27 mouse cellular contexts compared by ENCODE assay signal in the genomic region with DNA sequence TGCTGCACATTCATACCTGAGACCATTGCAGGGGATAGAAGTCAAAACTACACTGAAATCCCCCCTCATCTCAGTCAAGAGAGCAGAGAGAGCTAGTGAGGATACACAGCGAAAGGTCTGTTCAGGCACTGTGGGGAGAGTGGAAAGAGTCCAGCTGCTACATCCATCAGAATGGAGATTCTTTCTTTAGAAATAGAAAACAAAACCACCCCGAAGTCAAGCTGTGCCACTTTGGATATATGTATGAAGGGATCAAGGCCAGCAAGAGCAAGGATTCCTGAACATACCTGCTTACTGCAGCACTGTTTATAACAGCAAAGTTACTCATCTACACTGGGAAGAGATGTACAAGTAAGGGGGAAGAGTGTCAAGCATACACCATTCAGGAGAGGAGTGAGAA. TPM values are rescaled to one million over a fixed set of nuclear protein-coding genes. Genes with fewer than 3 reads are reported as not detected.
"Had no signal": no experiment of that assay in that cellular context is flagged by ENCODE, and none has a peak within 500 bp of the region (broad histone marks: within the 10 kb centered on the region; RNA-seq: fewer than 3 reads in every experiment).

No protein-coding gene starts in this region.

- H3K9me3 ChIP-seq: heart, embryonic 10.5 days; heart, embryonic 13.5 days; heart, embryonic 15.5 days; intestine, embryonic 15.5 days; liver, embryonic 13.5 days; liver, embryonic 15.5 days had no signal

- H3K4me3 ChIP-seq: gastrocnemius, adult 2 months; heart, embryonic 10.5 days; heart, embryonic 13.5 days; heart, embryonic 15.5 days; intestine, embryonic 15.5 days; layer of hippocampus, adult 2 months; left cerebral cortex, adult 2 months; liver, embryonic 13.5 days; liver, embryonic 15.5 days had no signal

- H3K9ac ChIP-seq: heart, embryonic 13.5 days; heart, embryonic 15.5 days; hindbrain, embryonic 14.5 days; intestine, embryonic 15.5 days; liver, embryonic 13.5 days; liver, embryonic 15.5 days had no signal

- H3K27ac ChIP-seq: gastrocnemius, adult 2 months; heart, embryonic 10.5 days; heart, embryonic 13.5 days; heart, embryonic 15.5 days; hindbrain, embryonic 14.5 days; intestine, embryonic 15.5 days; layer of hippocampus, adult 2 months; left cerebral cortex, adult 2 months; liver, embryonic 13.5 days; liver, embryonic 15.5 days had no signal

- H3K4me2 ChIP-seq: heart, embryonic 13.5 days; heart, embryonic 15.5 days; hindbrain, embryonic 14.5 days; intestine, embryonic 15.5 days; liver, embryonic 11.5 days; liver, embryonic 13.5 days; liver, embryonic 15.5 days had no signal

- ATAC-seq: hindbrain, embryonic 16.5 days; inflammation-experienced regulatory T-cells, adult 6 months; intestine, embryonic 15.5 days; intestine, postnatal 0 days had no signal

- DNase-seq: gastrocnemius, adult 2 months; gastrocnemius, postnatal 10 days; gastrocnemius, postnatal 25 days; heart, adult 18-20 months; heart, postnatal 14 days; heart, postnatal 36 days; kidney, adult 18-20 months; kidney, adult 8-10 months; kidney, postnatal 10 days; kidney, postnatal 25 days; kidney, postnatal 4 days; liver; liver, embryonic 13.5 days had no signal

- H3K4me1 ChIP-seq: heart, embryonic 10.5 days; heart, embryonic 13.5 days; heart, embryonic 15.5 days; intestine, embryonic 15.5 days; liver, embryonic 13.5 days; liver, embryonic 15.5 days had no signal

- H3K27me3 ChIP-seq: heart, embryonic 13.5 days; heart, embryonic 15.5 days; intestine, embryonic 15.5 days; liver, embryonic 13.5 days; liver, embryonic 15.5 days had no signal

- H3K36me3 ChIP-seq: heart, embryonic 10.5 days; heart, embryonic 13.5 days; heart, embryonic 15.5 days; intestine, embryonic 15.5 days; liver, embryonic 13.5 days; liver, embryonic 15.5 days had no signal

RNA-seq across cellular contexts. Expression of gene Egfem1, which starts 48.7 kb away (rescaled TPM):
- total RNA-seq: gastrocnemius, postnatal 25 days; granulocyte monocyte progenitor cell, adult 5-6 weeks; heart, adult 18-20 months; heart, postnatal 14 days; heart, postnatal 36 days; hematopoietic stem cell, adult 5-6 weeks had no signal
- polyA plus RNA-seq: inflammation-experienced regulatory T-cells, adult 6 months; liver, embryonic 11.5 days had no signal
